Mouse (Mus musculus) gastrocnemius, postnatal 36 days (tissue): ENCODE results near the gene Pimreg. TPM values are rescaled to one million over a fixed set of nuclear protein-coding genes. Genes with fewer than 3 reads are reported as not detected.

Source experiments
- DNase-seq, 2 experiments: peaks; one replicate each; pipeline ENCODE4 v3.0.0; 2022
- intact Hi-C: fragments of 180-260 bp; cut with DNase I; formaldehyde crosslinking; loops from one replicate; pipeline ENCODE4 v1.15.1; 2025
- total RNA-seq, 2 experiments: library from RNA; stranded (reverse); gene quantifications; 2 replicates each; pipeline ENCODE4 v1.2.3; 2021

The Pimreg gene
- total RNA-seq, 2 experiments from 2014 or later = 0.62 to 0.71 TPM

- intact Hi-C loops = loop anchor here (10.0 kb wide), 1 partner anchor 148 kb away; the partner anchor contains the start of genes 4933427D14Rik, Gm43951 and Txndc17
- DNase-seq = no peak
Measured at GRCm38 (mm10) chr11:72057166-72057565, 15.3 kb downstream of the Pimreg start.

- intact Hi-C loops = no loop called here
- no peak for DNase-seq
Measured at GRCm38 (mm10) chr11:72060416-72060815, 18.6 kb downstream of the Pimreg start.

GRCm38 (mm10) chr11:72061093-72061620 is 19.3 kb downstream of the Pimreg start:
- DNase-seq = no peak
- intact Hi-C loops = no loop called here

- intact Hi-C loops = no loop called here
- no peak for DNase-seq
Measured at GRCm38 (mm10) chr11:72064414-72064813, 22.6 kb downstream of the Pimreg start.

GRCm38 (mm10) chr11:72065103-72065502 is 23.3 kb downstream of the Pimreg start:
- intact Hi-C loops = no loop called here

GRCm38 (mm10) chr11:72066330-72066729 is 24.5 kb downstream of the Pimreg start:
- DNase-seq = no peak
- intact Hi-C loops = loop anchor here (2.0 kb wide), 1 partner anchor 78 kb away; no protein-coding TSS in a partner anchor

More at GRCm38 (mm10) chr11:72065103-72065502, 23.3 kb downstream of the Pimreg start:
- DNase-seq = no peak

GRCm38 (mm10) chr11:72067326-72067725 is 25.5 kb downstream of the Pimreg start:
- no peak for DNase-seq
- intact Hi-C loops = loop anchor here (2.0 kb wide), 1 partner anchor 77 kb away; no protein-coding TSS in a partner anchor

GRCm38 (mm10) chr11:72068026-72068425 is 26.2 kb downstream of the Pimreg start:
- intact Hi-C loops = no loop called here
- DNase-seq = no peak

- intact Hi-C loops = no loop called here
- DNase-seq = no peak
Measured at GRCm38 (mm10) chr11:72070733-72071132, 28.9 kb downstream of the Pimreg start.

GRCm38 (mm10) chr11:72072331-72072905 is 30.6 kb downstream of the Pimreg start:
- no peak for DNase-seq
- intact Hi-C loops = no loop called here

GRCm38 (mm10) chr11:72074230-72074629 is 32.4 kb downstream of the Pimreg start:
- intact Hi-C loops = no loop called here

GRCm38 (mm10) chr11:72078056-72078455 is 36.2 kb downstream of the Pimreg start:
- intact Hi-C loops = loop anchor here (5.0 kb wide), 1 partner anchor 49 kb away; no protein-coding TSS in a partner anchor
- no peak for DNase-seq

More at GRCm38 (mm10) chr11:72074230-72074629, 32.4 kb downstream of the Pimreg start:
- DNase-seq = no peak

- no peak for DNase-seq
- intact Hi-C loops = loop anchor here (5.0 kb wide), 1 partner anchor 49 kb away; no protein-coding TSS in a partner anchor
Measured at GRCm38 (mm10) chr11:72078647-72079046, 36.8 kb downstream of the Pimreg start.

GRCm38 (mm10) chr11:72080461-72080860 is 38.6 kb downstream of the Pimreg start:
- intact Hi-C loops = no loop called here
- no peak for DNase-seq

GRCm38 (mm10) chr11:72082601-72083000 is 40.8 kb downstream of the Pimreg start:
- DNase-seq = no peak
- intact Hi-C loops = no loop called here

GRCm38 (mm10) chr11:72084337-72084736 is 42.5 kb downstream of the Pimreg start:
- no peak for DNase-seq
- intact Hi-C loops = no loop called here

GRCm38 (mm10) chr11:72086251-72087046 is 44.6 kb downstream of the Pimreg start:
- intact Hi-C loops = no loop called here
- DNase-seq = peak in 1 of 2 experiments; percentile 33

GRCm38 (mm10) chr11:72092390-72092789 is 50.6 kb downstream of the Pimreg start:
- intact Hi-C loops = no loop called here

GRCm38 (mm10) chr11:72094442-72094841 is 52.6 kb downstream of the Pimreg start:
- DNase-seq = no peak
- intact Hi-C loops = no loop called here

More at GRCm38 (mm10) chr11:72092390-72092789, 50.6 kb downstream of the Pimreg start:
- no peak for DNase-seq

GRCm38 (mm10) chr11:72095994-72096393 is 54.2 kb downstream of the Pimreg start:
- intact Hi-C loops = no loop called here

More at GRCm38 (mm10) chr11:72095994-72096393, 54.2 kb downstream of the Pimreg start:
- no peak for DNase-seq
